Mouse (Mus musculus): ENCODE results near the gene Uqcc2. TPM values are rescaled to one million over a fixed set of nuclear protein-coding genes. Genes with fewer than 3 reads are reported as not detected.

The Uqcc2 gene
- polyA plus RNA-seq, 1 experiment from 2014 or later: 350 TPM

- Histone ChIP-seq H3K36me3 (ENCODE audit: control insufficient read depth, insufficient read depth, low read length) (no peaks in the 10 kb centered on the region), H3K4me1 (ENCODE audit: control insufficient read depth, insufficient read depth, low read length) (peaks cover 7% of the 10 kb centered on the region), H3K27me3 (replicated peaks; ENCODE audit: control insufficient read depth, insufficient read depth, low read length) (no peaks in the 10 kb centered on the region), H3K27ac (replicated peaks; ENCODE audit: low read depth, low read length) (no peak overlapping the region), H3K9me3 (ENCODE audit: control insufficient read depth, low read length) (no peaks in the 10 kb centered on the region), H3K4me3 (ENCODE audit: low read depth, low read length) (no peak overlapping the region), H3K9ac (ENCODE audit: low read depth, low read length) (no peak overlapping the region), H3K4me2 (ENCODE audit: low read depth, low read length) (no peak overlapping the region)
- DNase-seq (ENCODE audit: low spot score): peak; percentile 50
- peak; percentile 23; the same call in 1 of the 2 replicates for ATAC-seq (ENCODE audit: low read depth)
- WGBS: 69% methylated on average over 8 of the region's 8 CpGs
Observed at GRCm38 (mm10) chr17:27165054-27165773, 31.5 kb upstream of the Uqcc2 start.

DNA sequence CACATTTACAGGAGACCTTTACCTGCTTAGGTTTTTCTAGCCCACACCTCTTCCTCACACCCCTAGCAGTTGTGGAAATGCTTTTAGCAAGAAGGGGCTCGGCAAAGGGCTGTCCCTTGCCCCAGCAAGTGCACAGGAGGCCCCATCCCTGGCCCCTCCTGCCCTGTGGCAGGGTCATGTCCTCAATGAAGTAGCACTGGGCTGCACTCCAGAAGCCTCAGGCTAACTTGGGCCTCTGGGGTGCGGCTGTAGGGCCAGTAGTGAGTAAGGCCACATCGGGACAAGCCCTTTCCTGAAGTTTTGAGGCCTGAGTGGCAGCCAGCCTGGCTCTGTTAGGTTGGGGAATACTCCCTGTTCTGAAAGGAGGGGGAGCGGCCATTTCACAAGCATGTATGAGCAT, 27.2 kb upstream of the Uqcc2 start:
- no peak overlapping the region for H3K9ac ChIP-seq (ENCODE audit: low read depth, low read length)
- no peak overlapping the region for H3K4me2 ChIP-seq (ENCODE audit: low read depth, low read length)
- no peaks in the 10 kb centered on the region for H3K36me3 ChIP-seq (ENCODE audit: control insufficient read depth, insufficient read depth, low read length)
- no peak for DNase-seq (ENCODE audit: low spot score)
- no peak for ATAC-seq (ENCODE audit: low read depth)
- H3K4me3 ChIP-seq (ENCODE audit: low read depth, low read length): no peak overlapping the region
- no peak overlapping the region for H3K27ac ChIP-seq (replicated peaks; ENCODE audit: low read depth, low read length)
- H3K4me1 ChIP-seq (ENCODE audit: control insufficient read depth, insufficient read depth, low read length): 0 out of 2 replicates have a peak, but pooled peaks cover 5% of the 10 kb centered on the region
- H3K9me3 ChIP-seq (ENCODE audit: control insufficient read depth, low read length): no peaks in the 10 kb centered on the region
- no peaks in the 10 kb centered on the region for H3K27me3 ChIP-seq (replicated peaks; ENCODE audit: control insufficient read depth, insufficient read depth, low read length)
- 62% methylated on average over 4 of the region's 4 CpGs for WGBS

DNA sequence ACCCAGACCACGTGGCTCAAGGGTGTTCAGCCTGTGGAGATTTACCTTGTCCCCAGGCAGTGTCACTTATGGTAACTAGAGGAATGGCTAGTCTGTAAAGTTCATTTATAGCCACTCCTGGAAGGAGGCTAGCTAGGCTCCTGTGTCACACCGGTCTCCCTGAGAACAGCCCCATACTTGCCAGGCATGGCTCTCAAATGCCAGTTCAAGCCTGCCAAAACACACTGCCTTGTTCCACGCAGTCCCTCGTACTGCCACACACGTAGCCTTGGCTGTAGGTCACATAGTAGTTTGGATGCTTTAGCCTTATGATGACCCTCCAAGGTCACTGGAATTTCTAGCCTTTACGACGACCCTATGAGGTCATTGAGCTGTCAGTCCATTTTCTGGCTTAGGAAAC, 25.5 kb upstream of the Uqcc2 start:
- Histone ChIP-seq H3K4me1 (ENCODE audit: control insufficient read depth, insufficient read depth, low read length) (peaks cover 11% of the 10 kb centered on the region), H3K4me2 (ENCODE audit: low read depth, low read length) (no peak overlapping the region), H3K27ac (replicated peaks; ENCODE audit: low read depth, low read length) (no peak overlapping the region), H3K9ac (ENCODE audit: low read depth, low read length) (no peak overlapping the region), H3K9me3 (ENCODE audit: control insufficient read depth, low read length) (no peaks in the 10 kb centered on the region), H3K4me3 (ENCODE audit: low read depth, low read length) (no peak overlapping the region), H3K27me3 (replicated peaks; ENCODE audit: control insufficient read depth, insufficient read depth, low read length) (no peaks in the 10 kb centered on the region), H3K36me3 (ENCODE audit: control insufficient read depth, insufficient read depth, low read length) (no peaks in the 10 kb centered on the region)
- DNase-seq (ENCODE audit: low spot score) (no peak), ATAC-seq (ENCODE audit: low read depth) (no peak)
- WGBS: 67% methylated on average over 7 of the region's 7 CpGs

- ATAC-seq (ENCODE audit: low read depth): no peak
- peaks cover 18% of the 10 kb centered on the region for H3K4me1 ChIP-seq (ENCODE audit: control insufficient read depth, insufficient read depth, low read length)
- H3K9me3 ChIP-seq (ENCODE audit: control insufficient read depth, low read length): no peaks in the 10 kb centered on the region
Observed at GRCm38 (mm10) chr17:27158439-27158838, 24.7 kb upstream of the Uqcc2 start.

GRCm38 (mm10) chr17:27155752-27156151, 22.0 kb upstream of the Uqcc2 start:
- H3K4me1 ChIP-seq (ENCODE audit: control insufficient read depth, insufficient read depth, low read length): peaks cover 27% of the 10 kb centered on the region
- H3K36me3 ChIP-seq (ENCODE audit: control insufficient read depth, insufficient read depth, low read length): no peaks in the 10 kb centered on the region
- H3K4me2 ChIP-seq (ENCODE audit: low read depth, low read length): no peak overlapping the region
- ATAC-seq (ENCODE audit: low read depth) (no peak), DNase-seq (ENCODE audit: low spot score) (no peak)
- H3K27me3 ChIP-seq (replicated peaks; ENCODE audit: control insufficient read depth, insufficient read depth, low read length): no peaks in the 10 kb centered on the region
- H3K4me3 ChIP-seq (ENCODE audit: low read depth, low read length): no peak overlapping the region
- 53% methylated on average over 8 of the region's 8 CpGs for WGBS
- no peak overlapping the region for H3K9ac ChIP-seq (ENCODE audit: low read depth, low read length)
- no peak overlapping the region for H3K27ac ChIP-seq (replicated peaks; ENCODE audit: low read depth, low read length)
- H3K9me3 ChIP-seq (ENCODE audit: control insufficient read depth, low read length): no peaks in the 10 kb centered on the region

More at GRCm38 (mm10) chr17:27158439-27158838, 24.7 kb upstream of the Uqcc2 start:
- no peak for DNase-seq (ENCODE audit: low spot score)
- H3K36me3 ChIP-seq (ENCODE audit: control insufficient read depth, insufficient read depth, low read length): no peaks in the 10 kb centered on the region
- H3K4me3 ChIP-seq (ENCODE audit: low read depth, low read length): no peak overlapping the region
- H3K27me3 ChIP-seq (replicated peaks; ENCODE audit: control insufficient read depth, insufficient read depth, low read length): no peaks in the 10 kb centered on the region
- WGBS: 78% methylated on average over 6 of the region's 6 CpGs
- no peak overlapping the region for H3K27ac ChIP-seq (replicated peaks; ENCODE audit: low read depth, low read length)
- no peak overlapping the region for H3K4me2 ChIP-seq (ENCODE audit: low read depth, low read length)
- H3K9ac ChIP-seq (ENCODE audit: low read depth, low read length): no peak overlapping the region

DNA sequence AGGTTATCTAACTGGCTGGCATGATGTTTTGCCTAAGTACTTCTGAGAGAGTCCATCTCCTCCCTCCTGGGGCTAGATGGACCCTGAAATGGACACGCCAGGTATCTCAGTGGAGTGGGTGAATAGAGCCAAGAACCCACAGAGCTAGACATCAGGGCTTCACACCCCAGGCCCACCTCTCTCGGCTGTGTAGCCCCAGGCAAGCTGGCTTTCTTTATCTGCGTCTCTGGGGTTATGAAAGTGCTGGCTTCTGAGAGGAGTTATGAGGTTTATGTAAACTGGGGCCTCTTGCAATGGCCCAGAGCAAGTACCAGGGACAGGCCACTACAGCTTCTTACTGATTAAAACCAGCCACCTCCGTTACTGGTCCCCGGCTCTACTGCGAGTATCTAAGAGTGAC, 21.2 kb upstream of the Uqcc2 start:
- Histone ChIP-seq H3K4me1 (ENCODE audit: control insufficient read depth, insufficient read depth, low read length) (peaks cover 27% of the 10 kb centered on the region), H3K27ac (replicated peaks; ENCODE audit: low read depth, low read length) (no peak overlapping the region), H3K4me3 (ENCODE audit: low read depth, low read length) (no peak overlapping the region), H3K9ac (ENCODE audit: low read depth, low read length) (no peak overlapping the region), H3K9me3 (ENCODE audit: control insufficient read depth, low read length) (no peaks in the 10 kb centered on the region), H3K27me3 (replicated peaks; ENCODE audit: control insufficient read depth, insufficient read depth, low read length) (no peaks in the 10 kb centered on the region), H3K4me2 (ENCODE audit: low read depth, low read length) (no peak overlapping the region), H3K36me3 (ENCODE audit: control insufficient read depth, insufficient read depth, low read length) (no peaks in the 10 kb centered on the region)
- ATAC-seq (ENCODE audit: low read depth): no peak
- 60% methylated on average over 6 of the region's 6 CpGs for WGBS
- DNase-seq (ENCODE audit: low spot score): no peak

- peaks cover 27% of the 10 kb centered on the region for H3K4me1 ChIP-seq (ENCODE audit: control insufficient read depth, insufficient read depth, low read length)
- DNase-seq (ENCODE audit: low spot score): peak; percentile 47
- no peak; the same call in 1 of the 2 replicates for ATAC-seq (ENCODE audit: low read depth)
- H3K4me2 ChIP-seq (ENCODE audit: low read depth, low read length): no peak overlapping the region
- no peaks in the 10 kb centered on the region for H3K27me3 ChIP-seq (replicated peaks; ENCODE audit: control insufficient read depth, insufficient read depth, low read length)
- H3K36me3 ChIP-seq (ENCODE audit: control insufficient read depth, insufficient read depth, low read length): no peaks in the 10 kb centered on the region
- H3K9ac ChIP-seq (ENCODE audit: low read depth, low read length): no peak overlapping the region
- no peak overlapping the region for H3K4me3 ChIP-seq (ENCODE audit: low read depth, low read length)
- WGBS: 82% methylated on average over 14 of the region's 14 CpGs
- H3K27ac ChIP-seq (replicated peaks; ENCODE audit: low read depth, low read length): peak overlapping the region; percentile 34; the same call in 1 of the 2 replicates
- H3K9me3 ChIP-seq (ENCODE audit: control insufficient read depth, low read length): no peaks in the 10 kb centered on the region
Observed at GRCm38 (mm10) chr17:27154256-27154655, 20.5 kb upstream of the Uqcc2 start.

DNA sequence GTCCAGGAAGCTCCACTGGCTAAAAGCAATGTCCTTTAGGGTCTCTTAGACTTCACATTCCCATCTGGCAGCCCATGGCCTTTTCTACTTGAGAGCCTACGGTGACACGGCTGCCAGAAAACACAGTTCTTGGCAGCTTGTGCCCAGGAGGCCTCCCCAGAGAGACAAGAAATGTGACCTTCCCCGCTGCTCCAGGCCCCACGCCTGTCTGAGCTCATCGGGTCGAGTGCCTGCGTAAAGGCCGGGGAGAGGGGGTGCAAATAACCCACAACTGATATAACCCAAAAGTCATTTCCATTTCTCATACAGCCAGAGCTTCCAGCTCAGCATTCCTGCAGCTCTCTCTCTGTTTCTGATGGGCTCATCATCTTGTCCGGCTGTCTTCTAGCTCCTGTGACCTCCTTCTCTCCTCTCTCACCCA, 20.1 kb upstream of the Uqcc2 start:
- Histone ChIP-seq H3K27ac (replicated peaks; ENCODE audit: low read depth, low read length) (peak overlapping the region; percentile 34), H3K4me2 (ENCODE audit: low read depth, low read length) (no peak overlapping the region), H3K36me3 (ENCODE audit: control insufficient read depth, insufficient read depth, low read length) (no peaks in the 10 kb centered on the region), H3K4me1 (ENCODE audit: control insufficient read depth, insufficient read depth, low read length) (peaks cover 30% of the 10 kb centered on the region), H3K9me3 (ENCODE audit: control insufficient read depth, low read length) (no peaks in the 10 kb centered on the region), H3K4me3 (ENCODE audit: low read depth, low read length) (no peak overlapping the region), H3K27me3 (replicated peaks; ENCODE audit: control insufficient read depth, insufficient read depth, low read length) (no peaks in the 10 kb centered on the region), H3K9ac (ENCODE audit: low read depth, low read length) (0 out of 2 replicates have a peak overlapping the region, but pooled peaks have one; percentile 14)
- DNase-seq (ENCODE audit: low spot score) (no peak), ATAC-seq (ENCODE audit: low read depth) (no peak)
- 33% methylated on average over 7 of the region's 9 CpGs for WGBS
